In genomic region chr2:6580066-6580465, GRCm38 (mm10) we compare ENCODE assay signal across 19 mouse cellular contexts.
A peak's percentile ranks its signal among the peaks of the same experiment; 100 is the strongest.
DNase-seq lines count a peak whose midpoint lies in the region; ATAC-seq lines count a peak whose summit lies in the region.
"Had no signal": no experiment of that assay in that cellular context is flagged by ENCODE, and none has a peak within 500 bp of the region (broad histone marks: within the 10 kb centered on the region; RNA-seq: fewer than 3 reads in every experiment).

No protein-coding gene starts in this region.

- peaks cover 5% of the 10 kb centered on the region; the same call in 1 of the 2 replicates for H3K4me1 ChIP-seq in midbrain, embryonic 15.5 days
- no peaks in the 10 kb centered on the region for H3K4me1 ChIP-seq in heart, embryonic 11.5 days (ENCODE audit: control insufficient read depth, insufficient read depth, low read length)
- H3K4me1 ChIP-seq: embryonic facial prominence, embryonic 13.5 days; heart, embryonic 10.5 days had no signal

- DNase-seq in gastrocnemius, adult 18-20 months (ENCODE audit: low spot score), result peak; percentile 34
- no peak for DNase-seq in gastrocnemius, postnatal 4 days (ENCODE audit: low spot score in 2 of 2)
- peak; percentile 16 for DNase-seq in retina, embryonic 14.5 days (ENCODE audit: low spot score)
- no peak for DNase-seq in retina, postnatal 1 day
- DNase-seq in testis, postnatal 14 days (ENCODE audit: low spot score), result no peak
- DNase-seq: adrenal gland, postnatal 36 days; cerebellum, adult 8-10 months; gastrocnemius, postnatal 10 days; heart, postnatal 36 days; kidney, adult 9 months; kidney, postnatal 4 days; left cerebral cortex, postnatal 4 days; lung, adult 18-20 months; lung, postnatal 36 days; thymus, adult 18-20 months had no signal

- H3K9ac ChIP-seq in midbrain, embryonic 15.5 days, result no peak overlapping the region
- no peak overlapping the region for H3K9ac ChIP-seq in heart, embryonic 11.5 days (ENCODE audit: low read depth, low read length)
- H3K9ac ChIP-seq: embryonic facial prominence, embryonic 13.5 days had no signal

- H3K4me3 ChIP-seq in midbrain, embryonic 15.5 days, result no peak overlapping the region
- H3K4me3 ChIP-seq in heart, embryonic 11.5 days (ENCODE audit: low read depth, low read length), result no peak overlapping the region
- H3K4me3 ChIP-seq: embryonic facial prominence, embryonic 13.5 days; heart, embryonic 10.5 days had no signal

- H3K27ac ChIP-seq in midbrain, embryonic 15.5 days, result 0 out of 2 replicates have a peak overlapping the region, but pooled peaks have one; percentile 4
- H3K27ac ChIP-seq in heart, embryonic 11.5 days (ENCODE audit: low read depth, low read length), result no peak overlapping the region
- H3K27ac ChIP-seq: embryonic facial prominence, embryonic 13.5 days; heart, embryonic 10.5 days had no signal

- no peaks in the 10 kb centered on the region for H3K27me3 ChIP-seq in midbrain, embryonic 15.5 days (replicated peaks)
- H3K27me3 ChIP-seq in heart, embryonic 11.5 days (ENCODE audit: control insufficient read depth, insufficient read depth, low read length), result no peaks in the 10 kb centered on the region
- H3K27me3 ChIP-seq: embryonic facial prominence, embryonic 13.5 days had no signal

- ATAC-seq in midbrain, embryonic 15.5 days (replicated peaks), result no peak
- no peak for ATAC-seq in heart, embryonic 11.5 days (replicated peaks; ENCODE audit: insufficient number of reproducible peaks, low FRiP score, low TSS enrichment)

- peaks cover 2% of the 10 kb centered on the region; the same call in 1 of the 2 replicates for H3K36me3 ChIP-seq in midbrain, embryonic 15.5 days (replicated peaks)
- no peaks in the 10 kb centered on the region for H3K36me3 ChIP-seq in heart, embryonic 11.5 days (ENCODE audit: control insufficient read depth, insufficient read depth, low read length)
- H3K36me3 ChIP-seq: embryonic facial prominence, embryonic 13.5 days; heart, embryonic 10.5 days had no signal

- no peak overlapping the region for H3K4me2 ChIP-seq in midbrain, embryonic 15.5 days
- H3K4me2 ChIP-seq in heart, embryonic 11.5 days, result no peak overlapping the region
- H3K4me2 ChIP-seq: embryonic facial prominence, embryonic 13.5 days had no signal

- 82% methylated on average over 5 of the region's 5 CpGs for WGBS in midbrain, embryonic 15.5 days
- 68% methylated on average over 5 of the region's 5 CpGs for WGBS in heart, embryonic 11.5 days (ENCODE audit: insufficient replicate concordance)

- no peaks in the 10 kb centered on the region for H3K9me3 ChIP-seq in midbrain, embryonic 15.5 days
- H3K9me3 ChIP-seq in heart, embryonic 11.5 days (replicated peaks; ENCODE audit: control insufficient read depth, low read length), result no peaks in the 10 kb centered on the region
- H3K9me3 ChIP-seq: embryonic facial prominence, embryonic 13.5 days; heart, embryonic 10.5 days had no signal

Comparison
In these comparisons a context has a peak if more than half of its experiments do, and no peak if none do; other contexts are left out.
1. DNase-seq: peak in gastrocnemius, adult 18-20 months (single experiment) and retina, embryonic 14.5 days (single experiment); none in gastrocnemius, postnatal 4 days (0 of 2), retina, postnatal 1 day (single experiment) and testis, postnatal 14 days (single experiment).